Mouse (Mus musculus) kidney, adult 9 months (tissue): Measurements from ENCODE around the gene Tmem234.

Experiments used
- DNase-seq: peaks from one replicate; pipeline ENCODE4 v3.0.0; 2022

Gene Tmem234

DNA sequence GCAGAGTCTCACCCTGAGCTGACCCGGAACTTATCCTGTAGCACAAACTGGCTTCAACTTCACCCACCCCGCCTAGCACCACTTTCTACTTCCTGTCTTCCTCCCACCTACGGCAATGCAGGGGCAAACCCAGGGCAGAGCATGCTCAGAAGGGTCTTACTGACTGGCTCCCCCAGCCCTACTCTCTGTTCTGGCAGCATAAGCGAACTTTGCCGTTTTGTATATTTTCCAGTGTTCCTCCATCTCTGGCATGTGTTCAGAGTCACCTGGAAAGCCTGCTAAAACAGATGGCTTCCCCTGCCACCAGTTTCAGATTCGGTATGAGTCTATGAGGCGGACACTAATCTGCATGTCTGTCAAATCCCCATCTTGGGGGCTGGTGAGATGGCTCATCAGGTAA is 20.1 kb upstream of the Tmem234 start:
- no peak for DNase-seq

DNA sequence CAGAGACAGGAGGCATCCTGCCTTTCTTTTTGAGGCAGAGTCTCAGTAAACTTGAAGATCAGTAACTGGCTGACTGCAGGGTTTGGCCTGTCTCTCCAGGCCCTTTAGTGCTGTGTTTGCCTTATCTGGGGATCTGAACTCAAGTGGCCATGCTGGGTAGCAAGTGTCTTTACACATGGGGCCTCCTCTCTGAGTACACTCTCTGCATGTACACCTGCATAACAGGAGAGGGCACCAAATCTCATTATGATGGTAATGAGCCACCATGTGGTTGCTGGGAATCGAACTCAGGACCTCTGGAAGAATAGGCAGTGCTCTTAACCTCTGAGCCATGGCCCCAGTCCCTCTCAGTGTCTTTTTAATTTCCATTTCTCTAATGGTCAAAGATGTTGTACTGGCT is 18.2 kb upstream of the Tmem234 start:
- no peak for DNase-seq

DNA sequence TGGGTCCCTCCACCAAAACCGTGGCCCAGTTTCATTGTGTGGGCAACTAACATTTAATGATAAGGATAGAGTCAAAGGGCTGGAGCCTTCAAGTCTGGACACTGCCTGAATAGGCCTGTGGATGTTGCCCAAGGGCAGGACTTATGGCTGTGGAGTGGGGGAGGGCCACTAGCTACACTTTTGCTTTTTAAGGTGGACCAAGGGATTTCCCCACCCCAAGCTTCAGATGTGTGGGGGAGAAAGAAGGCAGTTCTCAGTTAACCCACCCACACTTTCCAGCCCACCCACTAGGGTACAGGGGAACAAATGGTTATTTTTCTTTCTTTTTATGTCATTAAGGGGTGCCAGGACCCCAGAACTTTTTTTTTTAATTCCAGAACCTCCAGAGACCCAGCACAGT is 16.1 kb upstream of the Tmem234 start:
- no peak for DNase-seq

DNA sequence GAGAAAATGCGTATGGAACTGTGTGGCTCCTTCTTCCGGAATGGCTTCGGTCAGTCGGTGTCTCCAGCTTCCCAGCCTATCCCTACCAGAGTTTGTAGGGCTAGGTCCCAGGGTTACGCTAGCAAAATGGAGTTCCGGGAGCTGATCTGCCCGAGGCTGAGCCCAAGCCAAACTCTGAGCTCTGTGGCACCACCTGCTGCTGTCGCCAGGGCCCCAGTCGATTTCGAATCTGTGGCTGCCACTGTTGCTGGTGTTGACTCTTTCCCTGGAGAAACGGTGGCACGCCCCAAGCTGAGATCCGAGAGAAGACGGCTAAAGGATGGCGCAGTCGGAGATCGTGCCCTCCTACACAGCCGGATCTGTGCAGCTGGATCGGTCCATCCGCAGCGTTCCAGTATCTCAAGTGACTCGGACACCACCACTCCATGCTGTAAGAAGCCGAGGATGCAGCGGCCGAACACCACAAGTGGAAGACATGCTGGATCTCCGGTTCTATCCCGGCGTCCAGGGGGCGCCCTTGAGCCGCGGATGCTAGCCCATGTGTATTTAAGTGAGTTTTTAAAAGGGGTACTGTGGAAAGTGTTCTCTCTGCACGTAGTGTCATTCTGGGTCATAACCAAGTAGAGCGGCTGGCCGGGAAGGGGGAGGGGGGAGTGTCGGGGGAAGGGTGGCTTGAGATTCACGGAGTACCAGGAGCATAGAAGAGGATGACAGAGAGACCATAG is 15.4 kb upstream of the Tmem234 start:
- DNase-seq: peak; percentile 91

- no peak for DNase-seq
Measured at GRCm38 (mm10) chr4:129585773-129586172, 14.7 kb upstream of the Tmem234 start.

DNA sequence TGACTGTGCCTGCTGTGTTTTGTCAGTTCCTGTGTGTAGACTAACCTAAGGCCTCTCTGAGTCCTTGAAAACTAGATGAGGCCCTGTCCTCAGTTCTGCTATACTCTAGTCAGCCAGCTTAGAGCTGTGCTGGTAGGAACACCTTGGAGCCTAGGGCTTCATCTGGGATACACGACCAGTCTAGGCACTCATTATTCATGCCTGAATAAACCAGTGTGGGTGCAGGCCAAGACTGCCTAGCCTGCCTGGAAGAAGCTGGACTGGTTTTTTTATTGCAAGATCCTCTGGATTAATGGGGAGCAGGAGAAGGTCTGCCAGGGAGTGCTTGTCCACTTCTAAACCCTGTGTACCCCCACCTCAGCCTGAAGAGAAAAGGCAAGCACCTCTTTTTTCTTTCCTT is 13.5 kb upstream of the Tmem234 start:
- peak; percentile 58 for DNase-seq

GRCm38 (mm10) chr4:129588865-129589264 is 11.6 kb upstream of the Tmem234 start:
- no peak for DNase-seq

- peak; percentile 84 for DNase-seq
Measured at GRCm38 (mm10) chr4:129608426-129609025, 8.1 kb downstream of the Tmem234 start.

DNA sequence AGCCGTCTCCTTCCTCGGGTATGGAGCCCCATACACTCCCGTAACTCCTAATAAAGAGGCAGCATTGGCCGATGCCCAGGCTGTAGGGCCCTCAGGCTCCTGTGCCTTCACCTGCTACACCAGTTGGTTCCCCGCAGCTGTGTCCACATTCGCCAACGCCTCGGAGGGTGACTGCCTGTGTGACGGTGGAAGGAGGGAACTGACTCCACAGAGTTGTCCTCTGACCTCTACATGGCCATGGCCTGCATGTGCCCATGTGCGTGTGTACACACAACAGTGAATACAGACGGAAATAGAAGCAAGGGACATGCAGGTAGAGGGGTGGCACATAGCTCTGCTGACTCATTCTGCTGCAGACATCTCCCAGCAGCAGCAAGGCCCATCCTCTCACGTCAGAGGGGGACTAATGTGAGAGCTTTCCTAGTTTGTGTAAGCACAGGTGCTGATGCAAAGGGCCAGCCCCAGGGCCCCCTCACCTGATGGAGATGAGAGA is 8.7 kb downstream of the Tmem234 start:
- DNase-seq: no peak

DNA sequence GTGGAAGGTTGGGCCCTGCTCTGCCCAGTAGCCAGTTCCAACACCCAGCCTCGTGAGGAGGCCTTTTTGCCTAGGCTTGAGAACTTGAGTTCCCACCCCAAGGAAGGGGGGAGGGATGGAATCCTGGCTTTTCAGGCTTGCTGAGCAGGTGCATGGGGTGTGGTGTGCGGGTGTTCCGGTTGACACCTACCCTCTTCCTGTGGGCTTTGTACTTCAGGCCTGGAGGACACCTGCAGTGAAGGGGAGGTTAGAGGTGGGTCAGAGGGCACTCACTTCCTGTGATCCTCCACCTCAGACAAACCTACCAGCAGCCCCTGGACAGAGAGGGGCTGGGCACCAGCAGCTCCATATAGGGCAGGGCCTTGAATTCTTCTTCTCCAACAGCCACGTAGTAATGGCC is 9.6 kb downstream of the Tmem234 start:
- no peak for DNase-seq

GRCm38 (mm10) chr4:129610472-129610871 is 10.0 kb downstream of the Tmem234 start:
- no peak for DNase-seq

- DNase-seq: no peak
Measured at GRCm38 (mm10) chr4:129614093-129614492, 13.6 kb downstream of the Tmem234 start, which contains the start of gene Dcdc2b. Dcdc2b (minus strand) TSS chr4:129614257.

DNA sequence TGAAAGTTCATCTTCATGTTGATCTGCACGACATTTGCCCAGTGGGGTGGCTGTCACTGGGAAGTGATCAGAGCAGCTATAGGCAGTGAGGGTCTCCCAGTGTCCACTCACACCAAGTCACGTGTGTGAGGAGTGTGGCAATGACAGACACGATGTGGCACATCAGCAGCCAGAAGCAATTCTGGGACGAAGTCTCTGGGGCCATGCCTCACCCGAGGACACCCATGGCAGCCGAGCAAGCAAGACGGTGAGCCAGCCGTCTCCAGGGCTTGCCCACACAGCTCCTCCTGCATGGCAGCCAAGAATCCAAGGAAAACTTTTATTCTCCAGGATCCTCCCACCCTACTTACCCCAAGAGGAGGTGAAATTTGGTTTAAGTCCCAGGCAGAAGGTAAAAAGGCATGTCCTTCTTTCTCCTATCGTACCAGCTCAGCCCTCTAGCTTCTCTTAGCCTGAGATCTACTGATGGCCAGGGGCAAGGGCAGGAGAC is 15.4 kb downstream of the Tmem234 start:
- DNase-seq: no peak

DNA sequence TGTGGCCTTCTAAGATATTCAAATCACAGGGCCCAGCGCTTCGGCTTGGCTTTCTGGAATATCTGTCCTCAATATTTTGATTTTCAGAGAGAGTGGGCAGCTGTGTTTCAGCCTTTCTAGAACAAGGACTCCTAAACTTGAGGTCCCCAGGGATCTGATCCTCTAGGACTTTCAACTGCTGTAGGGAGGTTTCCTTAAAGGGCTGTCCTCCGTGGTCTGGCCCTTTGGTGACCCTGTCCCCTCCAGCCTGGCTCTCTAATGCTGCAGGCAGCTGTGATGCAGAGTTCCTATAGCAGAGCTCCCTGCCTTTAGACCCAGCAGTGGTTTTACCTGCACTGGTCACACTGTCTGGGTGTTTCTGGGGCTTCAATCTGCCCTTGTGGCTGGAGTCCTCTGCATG is 16.2 kb downstream of the Tmem234 start:
- no peak for DNase-seq

DNA sequence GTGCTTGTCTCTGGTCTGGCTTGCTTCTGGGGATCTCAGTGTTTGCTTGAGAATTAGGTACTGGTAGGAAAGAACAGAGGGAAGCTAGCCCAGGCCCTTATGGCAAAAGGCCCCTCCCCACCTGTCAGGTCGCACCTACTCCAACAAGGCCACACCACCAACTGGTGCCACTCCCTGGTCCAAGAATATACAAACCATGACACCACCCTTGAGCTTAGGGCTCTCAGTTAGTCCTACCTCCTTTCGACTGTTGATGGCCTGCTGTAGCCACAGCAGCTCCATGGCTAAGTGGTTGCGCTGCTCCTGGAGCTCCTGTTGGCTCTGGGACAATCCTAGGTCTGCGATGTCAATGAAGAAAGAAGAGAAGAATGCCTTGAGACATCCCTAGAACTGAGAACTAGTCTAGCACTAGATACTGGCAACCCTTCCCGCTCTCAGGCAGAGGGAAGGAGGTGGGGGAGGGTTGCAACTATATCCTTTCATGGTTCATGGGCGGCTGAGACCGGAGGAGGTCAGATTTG is 16.7 kb downstream of the Tmem234 start:
- DNase-seq: no peak

- DNase-seq: no peak
Measured at GRCm38 (mm10) chr4:129618031-129618430, 17.6 kb downstream of the Tmem234 start.

DNA sequence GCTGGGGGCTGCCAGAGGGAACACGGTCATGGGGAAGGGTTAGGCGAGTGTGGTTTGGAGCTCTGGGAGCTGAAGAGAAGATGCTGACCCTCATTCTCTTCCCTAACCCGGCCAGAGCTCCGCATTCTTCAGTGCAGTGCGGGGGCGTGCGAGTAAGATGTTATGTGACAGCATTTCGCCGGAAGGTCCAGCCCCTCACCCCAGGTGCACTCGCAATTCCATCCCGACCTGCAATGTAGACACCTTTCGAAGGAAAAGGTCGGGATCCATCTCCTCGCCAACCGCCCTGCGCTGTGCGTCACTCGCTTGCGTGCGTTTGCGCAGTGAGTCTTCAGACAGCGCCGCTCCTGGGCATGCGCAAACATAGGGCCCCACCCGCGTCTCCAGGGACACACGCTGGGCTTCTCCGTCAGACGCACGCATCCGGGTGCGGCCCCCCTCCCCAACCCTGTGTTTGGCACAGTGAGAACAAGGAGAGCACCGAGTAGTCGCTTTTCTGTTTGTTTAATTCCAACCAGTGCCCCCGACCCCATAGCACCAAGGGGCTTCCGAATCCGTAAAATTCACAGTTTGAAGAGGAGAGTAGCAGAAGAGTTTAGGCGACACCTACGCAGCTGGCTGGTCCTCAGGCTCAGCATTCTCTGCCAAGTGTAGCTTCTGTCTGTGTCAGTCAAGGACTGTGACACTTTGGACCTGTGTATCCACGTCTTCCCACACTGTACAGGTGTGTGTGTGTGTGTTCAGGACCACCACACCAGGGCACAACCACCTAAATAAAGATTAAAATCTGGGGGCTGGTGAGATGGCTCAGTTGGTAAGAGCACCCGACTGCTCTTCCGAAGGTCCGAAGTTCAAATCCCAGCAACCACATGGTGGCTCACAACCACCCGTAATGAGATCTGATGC is 18.6 kb downstream of the Tmem234 start, which contains the start of gene Iqcc:
TSS of gene Iqcc (minus strand) at position 314 of the 906 bp plus-strand sequence.
- peak; percentile 97 for DNase-seq

- no peak for DNase-seq
Measured at GRCm38 (mm10) chr4:129620419-129621282, 20.2 kb downstream of the Tmem234 start.

DNA sequence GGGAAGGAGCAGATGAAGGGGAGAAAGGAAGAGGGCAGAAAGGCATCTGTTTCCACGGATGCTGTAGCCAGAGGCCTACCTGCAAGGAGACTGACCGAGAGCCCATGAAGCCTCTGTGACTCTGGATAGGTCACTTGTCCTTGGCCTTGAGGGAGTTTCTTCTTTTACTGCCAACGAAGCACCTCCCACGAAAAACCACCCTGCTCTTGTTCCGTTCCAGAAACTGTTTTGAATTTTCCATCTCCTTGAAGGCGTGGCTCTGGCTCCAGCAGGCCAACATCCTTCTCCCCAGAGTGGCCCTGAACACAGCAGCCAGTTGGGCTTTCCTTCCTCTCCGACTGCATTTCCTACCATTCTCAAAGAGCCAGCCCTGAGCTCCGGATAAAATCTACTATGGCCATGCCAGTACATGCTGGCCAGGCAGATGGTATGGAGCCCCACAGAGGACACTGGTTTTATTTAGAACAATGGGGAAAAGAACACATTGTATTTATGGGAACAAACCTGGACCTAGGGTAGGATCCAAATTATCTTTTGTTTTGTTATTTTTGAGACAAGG is 20.9 kb downstream of the Tmem234 start:
- peak; percentile 63 for DNase-seq

DNA sequence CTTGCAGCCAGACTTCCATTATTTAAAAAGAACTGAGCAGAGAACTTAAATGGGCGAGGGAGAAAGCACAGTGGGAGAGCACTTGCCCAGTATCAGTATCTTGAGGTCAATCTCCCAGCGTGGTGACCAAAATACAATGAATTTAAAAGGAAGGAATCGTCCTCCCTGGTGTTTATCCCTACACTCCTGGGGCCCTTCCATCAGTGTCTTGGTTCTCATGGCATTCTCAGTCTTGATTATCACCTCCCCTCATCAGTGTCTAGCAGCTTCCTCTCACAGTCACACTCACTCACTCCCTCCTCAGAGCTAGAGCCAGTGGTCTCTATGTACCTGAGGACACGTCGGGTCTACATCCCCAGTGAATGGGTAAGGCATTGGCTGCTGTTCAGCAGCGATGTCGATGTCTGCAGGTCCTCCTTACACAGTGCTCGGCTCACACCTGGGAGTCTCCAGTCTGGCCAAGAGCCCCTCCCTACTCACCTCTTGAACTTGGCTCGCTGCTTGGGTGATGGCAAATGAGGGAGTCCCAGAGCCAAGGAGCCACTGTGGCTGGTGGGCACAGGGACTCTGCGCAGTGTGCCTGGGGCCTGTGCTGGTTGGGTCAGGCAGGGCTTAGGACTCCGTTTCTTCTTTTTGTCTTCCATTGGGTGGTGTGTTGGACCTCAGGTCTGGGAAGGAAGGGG is 21.8 kb downstream of the Tmem234 start:
- DNase-seq: no peak
